Mouse (Mus musculus): Measurements from ENCODE around the gene Krtcap2.
A peak's percentile ranks its signal among the peaks of the same experiment; 100 is the strongest.

The Krtcap2 gene

GRCm38 (mm10) chr3:89246261-89247100 lies 715 bp downstream of the Krtcap2 start, which contains the start of gene Trim46:
TSS of gene Trim46 (minus strand) at chr3:89246309.
- DNase-seq (ENCODE audit: low spot score in 2 of 2) = peak; percentile 80 to 87

- DNase-seq (ENCODE audit: low spot score in 2 of 2) = no peak
These were observed 1.7 kb downstream of the Krtcap2 start for GRCm38 (mm10) chr3:89247466-89247865.

DNA sequence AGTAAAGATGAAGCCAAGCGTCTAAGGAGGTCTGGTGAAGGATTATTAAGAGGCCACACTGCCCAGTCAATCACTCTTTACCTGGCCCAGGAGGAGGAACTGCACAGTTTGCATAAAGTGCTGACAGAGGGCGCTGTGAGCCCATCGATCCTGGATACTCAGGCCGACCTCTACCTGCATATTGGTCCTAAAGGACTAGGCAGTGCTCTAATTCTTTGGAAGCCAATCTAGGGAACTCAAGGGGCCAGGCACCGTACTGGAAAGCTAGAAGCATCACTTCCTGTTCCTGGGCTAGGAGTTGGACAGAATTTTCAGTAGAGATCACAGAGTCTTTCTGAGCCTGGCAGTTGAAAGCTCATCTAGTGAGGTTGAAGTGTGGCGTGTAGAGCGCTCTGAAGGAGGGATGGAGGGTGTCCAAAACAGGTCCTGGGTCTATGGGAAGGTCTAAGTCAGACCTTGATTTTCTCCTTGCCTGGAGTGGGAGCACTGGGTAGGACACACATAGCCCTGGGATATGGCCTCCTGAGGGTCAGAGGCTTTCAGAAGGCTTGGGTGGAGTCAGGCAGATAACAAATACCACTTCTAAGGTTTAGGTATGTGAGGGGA lies 4.8 kb downstream of the Krtcap2 start:
- peak; percentile 61 to 77 for DNase-seq (ENCODE audit: low spot score in 2 of 2)

GRCm38 (mm10) chr3:89251365-89251895 lies 5.7 kb downstream of the Krtcap2 start:
- DNase-seq (ENCODE audit: low spot score in 2 of 2) = peak; percentile 72 to 76

GRCm38 (mm10) chr3:89254994-89255393 lies 9.2 kb downstream of the Krtcap2 start:
- no peak for DNase-seq (ENCODE audit: low spot score in 2 of 2)

GRCm38 (mm10) chr3:89256177-89256576 lies 10.4 kb downstream of the Krtcap2 start:
- no peak for DNase-seq (ENCODE audit: low spot score in 2 of 2)

GRCm38 (mm10) chr3:89259076-89259475 lies 13.3 kb downstream of the Krtcap2 start, which contains the start of gene Dpm3:
TSS of gene Dpm3 (plus strand) at chr3:89259358.
- no peak for DNase-seq (ENCODE audit: low spot score in 2 of 2)

DNA sequence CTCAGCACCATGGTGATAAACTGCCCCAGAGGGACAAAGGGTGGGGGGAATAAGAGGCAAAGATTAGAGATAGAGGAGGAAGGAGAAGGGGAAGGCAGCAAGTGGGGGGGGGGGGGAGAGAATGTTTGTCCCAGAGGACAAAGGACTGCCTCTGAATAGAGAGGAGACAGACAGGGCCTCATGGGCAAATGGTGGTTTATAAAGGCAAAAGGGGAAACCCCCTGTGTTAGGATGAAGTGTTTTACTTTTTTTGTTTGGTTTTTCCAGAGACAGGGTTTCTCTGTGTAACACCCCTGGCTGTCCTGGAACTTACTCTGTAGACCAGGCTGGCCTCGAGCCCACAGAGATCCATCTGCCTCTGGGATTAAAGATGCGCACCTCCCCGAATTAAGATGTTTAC lies 14.4 kb downstream of the Krtcap2 start:
- DNase-seq (ENCODE audit: low spot score in 2 of 2) = no peak

DNA sequence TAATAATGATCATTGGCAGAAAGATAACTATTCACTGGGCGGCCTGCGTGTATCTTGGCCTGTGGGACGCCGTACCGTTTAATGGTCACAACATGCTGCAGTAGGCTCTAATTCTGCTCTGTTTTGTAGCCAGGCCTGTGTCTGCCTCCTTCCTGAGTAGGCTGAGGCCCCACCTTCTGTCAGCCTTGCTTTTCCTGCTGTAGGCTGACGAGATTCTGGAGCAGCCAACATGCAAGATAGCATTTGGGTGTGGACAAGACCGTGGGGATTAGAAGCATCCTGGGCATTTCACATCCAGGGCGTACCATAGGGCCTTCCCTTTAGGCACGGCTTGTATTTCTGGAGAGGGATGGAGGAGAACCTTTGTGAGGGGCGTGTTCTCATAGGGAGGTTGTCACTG lies 16.7 kb downstream of the Krtcap2 start:
- DNase-seq (ENCODE audit: low spot score in 2 of 2) = no peak

DNA sequence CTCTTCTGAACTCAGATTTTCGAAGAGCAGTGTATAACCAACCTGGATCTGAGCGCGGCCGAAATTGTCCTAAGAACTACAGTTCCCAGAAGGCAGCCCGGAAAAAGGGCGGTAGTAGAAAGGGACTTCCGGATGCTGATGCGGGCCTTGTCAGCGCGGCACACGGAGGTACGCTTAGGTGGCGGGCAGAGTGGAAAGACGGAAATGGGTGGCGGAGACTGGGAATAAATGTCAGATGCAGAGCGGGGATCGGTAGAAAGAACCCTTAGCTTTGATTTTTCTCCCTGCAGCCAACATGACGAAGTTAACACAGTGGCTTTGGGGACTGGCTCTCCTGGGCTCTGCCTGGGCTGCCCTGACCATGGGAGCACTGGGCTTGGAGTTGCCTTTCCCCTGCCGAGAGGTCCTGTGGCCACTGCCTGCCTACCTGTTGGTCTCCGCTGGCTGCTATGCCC lies 20.7 kb downstream of the Krtcap2 start:
- DNase-seq (ENCODE audit: low spot score in 2 of 2) = peak; percentile 59 to 67

DNA sequence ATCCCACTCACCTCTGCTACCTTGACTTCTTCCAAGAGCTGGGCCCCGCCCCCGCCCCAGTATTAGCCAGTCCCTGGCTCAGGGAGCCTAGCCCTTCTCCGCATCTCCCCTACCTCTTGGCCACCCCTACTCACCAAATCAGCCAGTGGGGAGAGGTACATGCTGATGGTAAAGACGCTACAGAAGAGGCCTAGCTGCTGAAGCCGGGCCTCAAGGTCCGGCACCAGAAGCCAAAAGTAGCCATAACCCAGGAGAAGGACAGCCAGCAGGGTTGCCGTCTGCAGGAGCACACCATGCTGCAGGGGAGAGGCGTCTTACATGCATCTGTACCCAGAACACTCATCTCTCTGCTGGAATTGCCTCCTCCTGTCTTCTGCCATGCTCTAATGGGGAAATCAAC lies 23.1 kb downstream of the Krtcap2 start:
- no peak for DNase-seq (ENCODE audit: low spot score in 2 of 2)

GRCm38 (mm10) chr3:89270051-89270755 lies 24.4 kb downstream of the Krtcap2 start, which contains the start of gene Slc50a1:
TSS of gene Slc50a1 (minus strand) at chr3:89270570.
- peak; percentile 35 to 48 for DNase-seq (ENCODE audit: low spot score in 2 of 2)

GRCm38 (mm10) chr3:89270891-89271290 lies 25.1 kb downstream of the Krtcap2 start:
- DNase-seq (ENCODE audit: low spot score in 2 of 2) = no peak

- DNase-seq (ENCODE audit: low spot score in 2 of 2) = no peak
These were observed 26.0 kb downstream of the Krtcap2 start for GRCm38 (mm10) chr3:89271760-89272159.

GRCm38 (mm10) chr3:89276061-89276460 lies 30.3 kb downstream of the Krtcap2 start:
- no peak for DNase-seq (ENCODE audit: low spot score in 2 of 2)

- DNase-seq (ENCODE audit: low spot score in 2 of 2) = no peak
These were observed 31.7 kb downstream of the Krtcap2 start for GRCm38 (mm10) chr3:89277281-89278021.

DNA sequence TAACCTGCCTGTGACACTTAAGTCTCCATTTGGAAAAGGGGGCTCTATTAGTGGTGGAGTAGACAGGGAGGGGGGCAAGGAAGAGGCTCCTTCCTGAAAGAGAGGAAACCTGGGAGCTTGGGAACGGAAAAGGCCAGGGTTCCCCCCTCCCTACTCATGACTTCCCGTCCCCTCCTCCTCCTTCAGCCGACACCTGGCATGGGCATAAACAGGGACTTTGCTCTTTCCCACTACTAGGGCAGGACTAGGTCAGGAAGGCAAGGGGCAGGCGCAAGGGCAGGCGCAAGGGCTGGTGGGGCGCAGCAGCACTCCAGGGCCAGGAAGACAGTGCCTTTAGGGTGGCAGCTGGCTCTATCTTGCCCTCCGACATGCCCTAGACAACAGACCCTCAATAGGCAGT lies 32.3 kb downstream of the Krtcap2 start:
- DNase-seq (ENCODE audit: low spot score in 2 of 2) = no peak

DNA sequence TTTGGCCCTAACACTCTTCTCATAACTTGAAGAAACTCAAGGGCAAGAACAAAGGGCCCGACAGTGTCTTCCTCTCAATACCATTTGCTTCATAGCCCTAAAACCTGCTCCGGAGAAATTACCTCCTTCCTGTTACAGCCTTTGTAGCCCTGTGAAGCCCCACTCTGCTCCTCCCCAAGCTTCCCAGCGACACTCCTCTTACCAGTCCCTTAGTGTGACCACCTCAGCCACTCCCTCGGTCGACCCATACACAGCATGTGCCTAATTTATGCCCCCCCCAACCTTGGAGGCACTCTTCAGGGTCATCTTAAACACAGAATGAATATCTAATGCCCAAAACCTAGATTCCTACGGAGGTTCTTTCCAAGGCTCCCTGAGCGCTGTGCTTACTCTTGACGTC lies 32.9 kb downstream of the Krtcap2 start:
- no peak for DNase-seq (ENCODE audit: low spot score in 2 of 2)

DNA sequence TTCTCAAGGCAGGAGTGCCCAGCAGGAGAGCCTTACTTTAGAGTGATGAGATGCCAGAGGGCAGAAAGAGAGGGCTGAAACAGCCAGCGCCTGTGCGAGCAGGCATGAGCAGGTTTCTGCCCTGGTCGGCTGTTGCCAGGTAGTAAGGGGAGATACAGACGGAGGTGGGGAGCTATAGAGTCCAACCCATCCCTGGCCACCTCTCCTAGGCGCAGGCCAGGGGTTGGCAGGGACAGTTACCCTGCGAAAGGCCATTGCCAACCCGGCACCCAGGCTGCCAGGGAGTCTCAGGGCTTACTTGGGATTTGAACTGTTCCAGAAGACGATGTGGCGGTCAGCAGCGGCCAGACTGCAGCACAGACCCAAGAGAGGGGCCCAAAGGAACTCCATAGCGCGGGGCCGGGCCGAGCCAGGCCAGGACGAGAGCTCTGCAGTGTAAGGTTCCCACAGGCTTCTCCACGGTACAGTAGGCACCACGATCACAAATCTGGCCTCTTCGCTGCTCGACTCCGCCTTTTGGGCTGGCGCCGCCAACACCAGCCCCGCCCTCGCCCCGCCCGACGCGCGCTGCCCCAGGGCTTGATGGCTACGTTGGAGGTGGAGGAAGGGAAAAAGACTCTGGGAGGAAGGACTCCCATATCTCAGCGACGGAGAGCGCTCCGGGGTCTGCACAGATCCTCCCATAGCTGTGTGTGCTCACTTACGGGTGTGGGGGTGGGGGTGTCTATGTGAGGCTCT lies 33.6 kb downstream of the Krtcap2 start:
- peak; percentile 27 to 28 for DNase-seq (ENCODE audit: low spot score in 2 of 2)

DNA sequence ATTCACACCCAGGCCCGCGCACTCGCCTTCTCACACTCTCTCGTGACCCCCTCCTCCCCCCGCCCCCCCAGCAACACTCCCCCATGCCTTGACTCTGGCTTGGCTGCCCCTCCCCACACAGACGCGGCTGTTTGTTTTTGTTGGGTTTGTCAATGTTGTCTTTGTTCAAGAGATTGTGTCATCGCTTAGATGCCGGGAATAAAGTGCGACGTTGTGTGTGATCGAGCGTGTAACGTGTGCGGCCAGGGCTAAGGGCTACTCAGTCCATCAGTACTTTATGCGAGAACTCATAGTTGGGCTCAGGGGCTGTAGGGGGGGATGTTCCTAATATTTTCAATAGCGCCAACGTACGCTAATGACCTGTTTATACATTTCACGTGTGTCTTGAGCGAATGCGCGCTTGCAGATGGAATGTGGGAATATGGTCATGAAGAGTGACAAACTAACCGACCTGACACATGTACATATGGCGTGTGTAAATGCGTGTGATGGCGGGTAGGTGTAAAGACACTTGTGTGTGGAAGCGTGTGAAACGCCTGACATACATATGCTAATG lies 34.4 kb downstream of the Krtcap2 start:
- DNase-seq (ENCODE audit: low spot score in 2 of 2) = no peak

Measured in natural killer cell, adult 2 months (primary cell).